ENCODE assay signal across 26 mouse cellular contexts in genomic region chr17:36861680-36862079, GRCm38 (mm10). TPM values are rescaled to one million over a fixed set of nuclear protein-coding genes. Genes with fewer than 3 reads are reported as not detected.
"Had no signal": no experiment of that assay in that cellular context is flagged by ENCODE, and none has a peak within 500 bp of the region (broad histone marks: within the 10 kb centered on the region; RNA-seq: fewer than 3 reads in every experiment).

No protein-coding gene starts in this region.

- H3K4me2 ChIP-seq: liver, embryonic 13.5 days; liver, embryonic 15.5 days; lung, embryonic 15.5 days; midbrain, embryonic 12.5 days; neural tube, embryonic 12.5 days; stomach, embryonic 15.5 days had no signal

- H3K9me3 ChIP-seq: liver, embryonic 13.5 days; liver, embryonic 15.5 days; lung, embryonic 15.5 days; megakaryocyte, embryonic 14.5 days; midbrain, embryonic 12.5 days; neural tube, embryonic 12.5 days; stomach, embryonic 15.5 days had no signal

- DNase-seq: liver, embryonic 13.5 days; liver, postnatal 0 days; lung, adult 2 months; lung, postnatal 14 days; lung, postnatal 36 days; right cerebral cortex, postnatal 14 days; thymus, adult 2 months; thymus, postnatal 25 days; thymus, postnatal 4 days had no signal

- H3K4me3 ChIP-seq: liver, embryonic 13.5 days; liver, embryonic 15.5 days; lung, embryonic 15.5 days; megakaryocyte, embryonic 14.5 days; midbrain, embryonic 12.5 days; neural tube, embryonic 12.5 days; stomach, embryonic 15.5 days had no signal

- H3K4me1 ChIP-seq: lung, embryonic 15.5 days; midbrain, embryonic 12.5 days; neural tube, embryonic 12.5 days had no signal

- ATAC-seq: liver, postnatal 0 days; lung, postnatal 0 days; midbrain, embryonic 16.5 days had no signal

- H3K9ac ChIP-seq: liver, embryonic 13.5 days; liver, embryonic 15.5 days; liver, postnatal 0 days; lung, embryonic 15.5 days; midbrain, embryonic 12.5 days; neural tube, embryonic 12.5 days; stomach, embryonic 15.5 days had no signal

- H3K27ac ChIP-seq: liver, embryonic 13.5 days; liver, embryonic 15.5 days; lung, embryonic 15.5 days; macrophage; midbrain, embryonic 12.5 days; neural tube, embryonic 12.5 days; stomach, embryonic 15.5 days; stomach, postnatal 0 days had no signal

RNA-seq across cellular contexts. Expression of gene Trim15, which starts 5.3 kb away (rescaled TPM):
- total RNA-seq: megakaryocyte progenitor cell, adult 5-6 weeks; monocyte, adult 5-6 weeks; neutrophil, adult 5-6 weeks had no signal
- polyA plus RNA-seq: macrophage; testis, adult 2 months; urinary bladder, adult 2 months had no signal

RNA-seq across cellular contexts. Expression of gene Trim10, which starts 7.7 kb away (rescaled TPM):
- polyA plus RNA-seq: macrophage; testis, adult 2 months; thymus, adult 2 months had no signal

RNA-seq across cellular contexts. Expression of gene Trim40, which starts 28.2 kb away (rescaled TPM):
- total RNA-seq: megakaryocyte progenitor cell, adult 5-6 weeks; monocyte, adult 5-6 weeks; neutrophil, adult 5-6 weeks had no signal
- polyA plus RNA-seq: liver, embryonic 13.5 days; liver, embryonic 15.5 days; liver, postnatal 0 days; lung, embryonic 15.5 days; lung, postnatal 0 days; macrophage; midbrain, embryonic 12.5 days; midbrain, embryonic 16.5 days; neural tube, embryonic 12.5 days; neural tube, embryonic 14.5 days; testis, adult 2 months had no signal

RNA-seq across cellular contexts. Expression of gene Trim31, which starts 36.2 kb away (rescaled TPM):
- total RNA-seq: megakaryocyte progenitor cell, adult 5-6 weeks; monocyte, adult 5-6 weeks; neutrophil, adult 5-6 weeks had no signal
- polyA plus RNA-seq: liver, embryonic 13.5 days; liver, embryonic 15.5 days; liver, postnatal 0 days; lung, adult 2 months; lung, postnatal 0 days; macrophage; midbrain, embryonic 12.5 days; midbrain, embryonic 16.5 days; neural tube, embryonic 12.5 days; neural tube, embryonic 14.5 days; spleen, adult 2 months; testis, adult 2 months; urinary bladder, adult 2 months had no signal
